In the genomic region with DNA sequence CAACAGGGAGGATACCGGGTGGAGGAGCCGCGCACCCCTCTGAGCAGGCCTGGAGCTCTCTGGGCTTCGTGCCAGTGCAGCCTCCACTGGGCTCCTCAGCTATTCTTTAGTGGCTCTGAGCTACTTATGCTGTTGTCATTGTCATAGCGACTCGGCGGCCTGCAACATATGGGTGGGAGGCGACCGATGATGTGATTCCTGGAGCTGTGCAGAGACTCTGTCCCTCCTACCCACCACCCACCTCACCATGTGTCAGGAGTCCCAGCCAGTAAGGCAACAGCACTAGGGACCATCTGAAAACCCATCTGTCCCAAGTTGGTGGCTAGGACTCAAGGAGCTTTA, we compare ENCODE assay signal across 10 mouse cellular contexts. TPM values are rescaled to one million over a fixed set of nuclear protein-coding genes. Genes with fewer than 3 reads are reported as not detected.
A peak's percentile ranks its signal among the peaks of the same experiment; 100 is the strongest.
DNase-seq lines count a peak whose midpoint lies in the region; ATAC-seq and TF ChIP-seq lines count a peak whose summit lies in the region.
"Had no signal": no experiment of that assay in that cellular context is flagged by ENCODE, and none has a peak within 500 bp of the region (broad histone marks: within the 10 kb centered on the region; RNA-seq: fewer than 3 reads in every experiment).

No protein-coding gene starts in this region.

- no peak overlapping the region for H3K27ac ChIP-seq in lung, embryonic 14.5 days (ENCODE audit: low read depth)
- peak overlapping the region; percentile 77 for H3K27ac ChIP-seq in forebrain, embryonic 14.5 days (ENCODE audit: low read depth, low read length)
- no peak overlapping the region for H3K27ac ChIP-seq in midbrain, embryonic 16.5 days (ENCODE audit: low read length)

- no peak overlapping the region for H3K9ac ChIP-seq in lung, embryonic 14.5 days
- H3K9ac ChIP-seq in forebrain, embryonic 14.5 days (ENCODE audit: low read length), result no peak overlapping the region
- H3K9ac ChIP-seq in midbrain, embryonic 16.5 days (ENCODE audit: low read depth, low read length), result no peak overlapping the region

- H3K36me3 ChIP-seq in lung, embryonic 14.5 days (ENCODE audit: insufficient read depth), result no peaks in the 10 kb centered on the region
- no peaks in the 10 kb centered on the region for H3K36me3 ChIP-seq in forebrain, embryonic 14.5 days (ENCODE audit: control insufficient read depth, insufficient read depth, low read length)
- H3K36me3 ChIP-seq in midbrain, embryonic 16.5 days (ENCODE audit: control insufficient read depth, insufficient read depth, low read length), result no peaks in the 10 kb centered on the region

- H3K9me3 ChIP-seq in lung, embryonic 14.5 days (ENCODE audit: low read depth, low read length), result no peaks in the 10 kb centered on the region
- H3K9me3 ChIP-seq in forebrain, embryonic 14.5 days (replicated peaks; ENCODE audit: control insufficient read depth, low read length), result no peaks in the 10 kb centered on the region
- H3K9me3 ChIP-seq in midbrain, embryonic 16.5 days (replicated peaks; ENCODE audit: control insufficient read depth, low read length, poor library complexity, severe bottlenecking), result no peaks in the 10 kb centered on the region

- H3K4me3 ChIP-seq in lung, embryonic 14.5 days (ENCODE audit: low read depth, low read length), result no peak overlapping the region
- H3K4me3 ChIP-seq in forebrain, embryonic 14.5 days (ENCODE audit: low read depth, low read length), result no peak overlapping the region
- no peak overlapping the region for H3K4me3 ChIP-seq in midbrain, embryonic 16.5 days (ENCODE audit: low read depth, low read length)

- DNase-seq in lung, embryonic 14.5 days, result peak; percentile 52
- no peak for DNase-seq in lung, adult 18-20 months
- peak; percentile 88 for DNase-seq in forebrain, embryonic 14.5 days (ENCODE audit: low spot score)
- peak; percentile 66 to 70 for DNase-seq in layer of hippocampus, postnatal 25 days (ENCODE audit: extremely low spot score in 1 of 2, low spot score in 1 of 2)
- DNase-seq in adrenal gland, adult 2 months, result no peak
- no peak for DNase-seq in urinary bladder, postnatal 14 days (ENCODE audit: low spot score)
- no peak for DNase-seq in urinary bladder, postnatal 36 days (ENCODE audit: low spot score in 2 of 2)

- no peak for ATAC-seq in lung, embryonic 14.5 days (ENCODE audit: insufficient read depth)
- ATAC-seq in forebrain, embryonic 14.5 days, result peak; percentile 95
- ATAC-seq in midbrain, embryonic 16.5 days, result peak; percentile 28

- no peaks in the 10 kb centered on the region for H3K27me3 ChIP-seq in lung, embryonic 14.5 days (ENCODE audit: insufficient read depth, low read length)
- no peaks in the 10 kb centered on the region for H3K27me3 ChIP-seq in forebrain, embryonic 14.5 days (replicated peaks; ENCODE audit: control insufficient read depth, insufficient read depth, low read length)
- H3K27me3 ChIP-seq in midbrain, embryonic 16.5 days (ENCODE audit: control insufficient read depth, insufficient read depth, low read depth, low read length), result no peaks in the 10 kb centered on the region

- 71% methylated on average over 9 of the region's 9 CpGs for whole genome bisulfite sequencing in lung, embryonic 14.5 days
- WGBS in forebrain, embryonic 14.5 days, result 22% methylated on average over 9 of the region's 9 CpGs
- WGBS in midbrain, embryonic 16.5 days, result 46% methylated on average over 9 of the region's 9 CpGs

- no peaks in the 10 kb centered on the region for H3K4me1 ChIP-seq in lung, embryonic 14.5 days (ENCODE audit: insufficient read depth)
- H3K4me1 ChIP-seq in forebrain, embryonic 14.5 days (ENCODE audit: control insufficient read depth, insufficient read depth, low read length), result peaks cover 16% of the 10 kb centered on the region
- H3K4me1 ChIP-seq in midbrain, embryonic 16.5 days (ENCODE audit: control insufficient read depth, insufficient read depth, low read length), result 0 out of 2 replicates have a peak, but pooled peaks cover 4% of the 10 kb centered on the region

- no peak for TF ChIP-seq CTCF in lung, embryonic 14.5 days (IDR thresholded peaks at IDR 0.05; ENCODE audit: low read depth)

- H3K4me2 ChIP-seq in lung, embryonic 14.5 days, result no peak overlapping the region
- no peak overlapping the region for H3K4me2 ChIP-seq in forebrain, embryonic 14.5 days (ENCODE audit: low read length)
- no peak overlapping the region for H3K4me2 ChIP-seq in midbrain, embryonic 16.5 days (ENCODE audit: low read length)

RNA-seq across cellular contexts. Expression of a gene that starts 16.2 kb away (rescaled TPM):
- 0.30 TPM in 1 of 2 replicates, not detected in the other for polyA plus RNA-seq in lung, embryonic 14.5 days (2014; fragmentation: Nextera tagmentation; extraction: Ambion mirVana)
- not detected in 2 replicates for polyA plus RNA-seq in forebrain, embryonic 14.5 days (2014; fragmentation: Nextera tagmentation; extraction: Ambion mirVana)
- total RNA-seq in layer of hippocampus, postnatal 25 days (2021), result not detected
- polyA plus RNA-seq in midbrain, embryonic 16.5 days (2015; fragmentation: Nextera tagmentation; extraction: Ambion mirVana), result not detected in 2 replicates
- total RNA-seq in adrenal gland, adult 2 months (2021), result not detected
- not detected in 2 replicates for polyA plus RNA-seq in adrenal gland, adult 2 months (2012; rRNA removed)
- polyA plus RNA-seq: gonadal fat pad, adult 2 months; neural tube, embryonic 11.5 days had no signal

Comparison
In these comparisons a context has a peak if more than half of its experiments do, and no peak if none do; other contexts are left out.
1. DNase-seq: peak in lung, embryonic 14.5 days (single experiment), forebrain, embryonic 14.5 days (single experiment) and layer of hippocampus, postnatal 25 days (2 of 2); none in lung, adult 18-20 months (0 of 2), adrenal gland, adult 2 months (single experiment), urinary bladder, postnatal 14 days (single experiment) and urinary bladder, postnatal 36 days (0 of 2).